Mouse (Mus musculus): ENCODE measurements around the gene Cpne4. TPM values are rescaled to one million over a fixed set of nuclear protein-coding genes. Genes with fewer than 3 reads are reported as not detected.

Cpne4 gene
- total and polyA plus RNA-seq, 3 experiments: not detected

DNA sequence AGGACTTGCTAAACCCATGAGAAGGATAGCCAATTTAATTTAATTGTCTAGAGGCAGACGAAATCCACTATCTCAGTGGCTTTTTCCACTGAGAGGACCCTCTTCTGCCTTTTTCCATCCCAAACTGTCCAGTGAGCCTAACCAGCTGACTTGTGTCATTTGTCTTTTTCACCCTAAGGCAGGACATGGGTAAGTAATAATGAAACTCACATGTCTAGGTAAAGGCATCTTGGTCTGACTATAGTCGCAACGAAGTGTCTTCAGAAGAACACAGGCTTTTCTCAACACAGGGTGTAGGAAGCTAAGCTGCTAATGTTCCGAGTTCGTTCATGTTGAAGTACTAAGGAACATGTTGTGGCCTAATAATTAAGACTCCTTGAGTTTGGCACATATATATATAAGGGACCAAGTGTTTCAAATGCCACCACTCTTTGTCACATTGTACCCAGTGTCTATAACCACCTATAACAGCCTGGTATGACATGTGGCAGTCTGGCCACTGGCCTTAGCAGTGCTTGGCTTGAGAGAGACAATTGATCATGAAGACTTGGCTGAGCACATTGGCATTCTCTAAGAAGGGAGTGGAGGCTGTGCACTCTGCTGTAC, 286.0 kb downstream of the Cpne4 start:
- Histone ChIP-seq H3K9me3 (replicated peaks; ENCODE audit: insufficient read depth, low read length) (no peaks in the 10 kb centered on the region), H3K4me1 (ENCODE audit: control insufficient read depth in 1 of 2, insufficient read depth in 2 of 2, low read length in 2 of 2) (no peaks in the 10 kb centered on the region), H3K27ac (ENCODE audit: control insufficient read depth, low read depth, low read length) (no peak overlapping the region), H3K79me2 (ENCODE audit: control insufficient read depth, insufficient read depth, low read length, poor library complexity) (no peaks in the 10 kb centered on the region), H3K9ac (ENCODE audit: control insufficient read depth, low read depth, low read length, poor library complexity, severe bottlenecking) (no peak overlapping the region), H3K36me3 (ENCODE audit: control insufficient read depth in 1 of 2, insufficient read depth in 2 of 2, low read length in 2 of 2) (no peaks in the 10 kb centered on the region), H3K4me3 (ENCODE audit: control insufficient read depth in 1 of 2, insufficient read depth in 1 of 2, low read depth in 2 of 2, low read length in 2 of 2) (no peak overlapping the region), H3K27me3 (ENCODE audit: control insufficient read depth in 1 of 2, insufficient read depth in 2 of 2, low read length in 2 of 2) (no peaks in the 10 kb centered on the region)
- DNase-seq (ENCODE audit: low read depth, low spot score): no peak
- TF ChIP-seq CHD1 (IDR thresholded peaks at IDR 0.05; ENCODE audit: low read depth, low read length) (no peak), POLR2AphosphoS2 (IDR thresholded peaks at IDR 0.05; ENCODE audit: low read length) (no peak), RAD21 (IDR thresholded peaks at IDR 0.05; ENCODE audit: low read depth, low read length) (no peak), MYB (IDR thresholded peaks at IDR 0.05; ENCODE audit: low read depth, low read length) (no peak), SMC3 (IDR thresholded peaks at IDR 0.05; ENCODE audit: low read depth, low read length) (no peak), CTCF (IDR thresholded peaks at IDR 0.05 in 2 of 3, conservative IDR thresholded peaks at IDR 0.05 in 1 of 3; ENCODE audit: control insufficient read depth in 1 of 3, insufficient read depth in 1 of 3, low read depth in 2 of 3, low read length in 3 of 3, poor library complexity in 1 of 3, severe bottlenecking in 1 of 3) (no peak), E2F4 (IDR thresholded peaks at IDR 0.05; ENCODE audit: borderline replicate concordance, low read depth, low read length) (no peak), ZC3H11A (IDR thresholded peaks at IDR 0.05; ENCODE audit: low read depth, low read length) (no peak), ZMIZ1 (IDR thresholded peaks at IDR 0.05; ENCODE audit: low read depth, low read length) (no peak), TAL1 (IDR thresholded peaks at IDR 0.05; ENCODE audit: low read length) (no peak), ELF1 (IDR thresholded peaks at IDR 0.05; ENCODE audit: low read depth, low read length) (no peak), MAFK (IDR thresholded peaks at IDR 0.05; ENCODE audit: borderline replicate concordance, low read depth, low read length) (no peak), POLR2A (IDR thresholded peaks at IDR 0.05; ENCODE audit: control insufficient read depth in 1 of 2, insufficient read depth in 1 of 2, low read depth in 1 of 2, low read length in 2 of 2, poor library complexity in 1 of 2) (no peak), RCOR1 (IDR thresholded peaks at IDR 0.05; ENCODE audit: low read depth, low read length) (no peak), TBP (IDR thresholded peaks at IDR 0.05; ENCODE audit: low read depth, low read length) (no peak)

DNA sequence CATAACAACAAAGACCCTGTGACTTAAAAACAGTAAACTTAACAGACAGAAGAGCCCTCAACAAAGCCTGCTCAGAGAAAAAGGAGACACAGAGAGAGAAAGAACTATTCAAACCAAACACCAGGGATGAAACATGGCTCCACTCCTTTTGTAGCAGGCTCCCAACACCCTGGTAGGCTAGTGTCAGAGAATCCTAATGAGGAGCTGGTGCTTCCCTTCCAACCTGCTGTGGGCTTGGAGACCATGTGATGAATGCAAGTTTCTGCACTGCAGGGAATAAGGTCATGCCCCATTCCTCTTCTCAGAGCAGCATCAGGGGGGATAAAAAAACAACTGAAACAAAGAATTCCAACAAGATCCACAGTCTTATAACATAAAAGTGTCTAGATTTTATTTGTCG, 290.8 kb downstream of the Cpne4 start:
- no peaks in the 10 kb centered on the region for H3K4me1 ChIP-seq (ENCODE audit: control insufficient read depth in 1 of 2, insufficient read depth in 2 of 2, low read length in 2 of 2)
- H3K27ac ChIP-seq (ENCODE audit: control insufficient read depth, low read depth, low read length): no peak overlapping the region
- no peak for DNase-seq (ENCODE audit: low read depth, low spot score)
- no peaks in the 10 kb centered on the region for H3K9me3 ChIP-seq (replicated peaks; ENCODE audit: insufficient read depth, low read length)
- no peaks in the 10 kb centered on the region for H3K36me3 ChIP-seq (ENCODE audit: control insufficient read depth in 1 of 2, insufficient read depth in 2 of 2, low read length in 2 of 2)
- TF ChIP-seq TCF12 (IDR thresholded peaks at IDR 0.05; ENCODE audit: low read depth, low read length): no peak
- TF ChIP-seq ELF1 (IDR thresholded peaks at IDR 0.05; ENCODE audit: low read depth, low read length): no peak
- no peak overlapping the region for H3K9ac ChIP-seq (ENCODE audit: control insufficient read depth, low read depth, low read length, poor library complexity, severe bottlenecking)
- H3K79me2 ChIP-seq (ENCODE audit: control insufficient read depth, insufficient read depth, low read length, poor library complexity): no peaks in the 10 kb centered on the region
- no peak overlapping the region for H3K4me3 ChIP-seq (ENCODE audit: control insufficient read depth in 1 of 2, insufficient read depth in 1 of 2, low read depth in 2 of 2, low read length in 2 of 2)
- H3K27me3 ChIP-seq (ENCODE audit: control insufficient read depth in 1 of 2, insufficient read depth in 2 of 2, low read length in 2 of 2): no peaks in the 10 kb centered on the region

DNA sequence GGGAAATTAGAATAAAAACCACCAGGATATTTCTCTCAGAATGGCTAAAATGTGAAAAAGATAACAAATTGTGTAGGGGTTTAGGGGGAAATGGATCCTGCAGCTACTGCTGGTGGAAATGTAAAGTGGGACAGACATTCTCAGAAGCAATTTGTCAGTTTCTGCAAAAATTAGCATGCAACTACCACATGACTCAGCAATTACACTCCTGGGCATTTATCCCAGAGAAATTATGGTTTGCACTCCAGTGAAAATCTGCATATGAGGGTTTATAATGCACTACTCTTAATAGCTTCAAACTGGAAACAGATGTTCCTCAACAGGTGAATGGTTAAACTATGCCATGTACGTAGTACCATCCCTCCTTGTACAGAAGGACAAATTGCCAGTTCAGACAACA, 294.2 kb downstream of the Cpne4 start:
- Histone ChIP-seq H3K4me3 (ENCODE audit: control insufficient read depth in 1 of 2, insufficient read depth in 1 of 2, low read depth in 2 of 2, low read length in 2 of 2) (no peak overlapping the region), H3K27me3 (ENCODE audit: control insufficient read depth in 1 of 2, insufficient read depth in 2 of 2, low read length in 2 of 2) (no peaks in the 10 kb centered on the region), H3K9ac (ENCODE audit: control insufficient read depth, low read depth, low read length, poor library complexity, severe bottlenecking) (no peak overlapping the region), H3K79me2 (ENCODE audit: control insufficient read depth, insufficient read depth, low read length, poor library complexity) (no peaks in the 10 kb centered on the region), H3K27ac (ENCODE audit: control insufficient read depth, low read depth, low read length) (no peak overlapping the region), H3K9me3 (replicated peaks; ENCODE audit: insufficient read depth, low read length) (no peaks in the 10 kb centered on the region), H3K36me3 (ENCODE audit: control insufficient read depth in 1 of 2, insufficient read depth in 2 of 2, low read length in 2 of 2) (no peaks in the 10 kb centered on the region), H3K4me1 (ENCODE audit: control insufficient read depth in 1 of 2, insufficient read depth in 2 of 2, low read length in 2 of 2) (no peaks in the 10 kb centered on the region)
- DNase-seq (ENCODE audit: low read depth, low spot score): no peak
- TF ChIP-seq TCF12 (IDR thresholded peaks at IDR 0.05; ENCODE audit: low read depth, low read length): no peak
- TF ChIP-seq GABPA (IDR thresholded peaks at IDR 0.05; ENCODE audit: low read depth, low read length): no peak
- TF ChIP-seq SMC3 (IDR thresholded peaks at IDR 0.05; ENCODE audit: low read depth, low read length): no peak
- no peak for TF ChIP-seq BHLHE40 (IDR thresholded peaks at IDR 0.05; ENCODE audit: borderline replicate concordance, low read depth, low read length)
- TF ChIP-seq RAD21 (IDR thresholded peaks at IDR 0.05; ENCODE audit: low read depth, low read length): no peak
- no peak for TF ChIP-seq CHD2 (IDR thresholded peaks at IDR 0.05; ENCODE audit: low read length)
- TF ChIP-seq EP300 (IDR thresholded peaks at IDR 0.05; ENCODE audit: low read depth in 1 of 2, low read length in 2 of 2): no peak
- TF ChIP-seq CTCF (IDR thresholded peaks at IDR 0.05 in 2 of 3, conservative IDR thresholded peaks at IDR 0.05 in 1 of 3; ENCODE audit: control insufficient read depth in 1 of 3, insufficient read depth in 1 of 3, low read depth in 2 of 3, low read length in 3 of 3, poor library complexity in 1 of 3, severe bottlenecking in 1 of 3): no peak
- no peak for TF ChIP-seq ETS1 (IDR thresholded peaks at IDR 0.05; ENCODE audit: low read depth, low read length)
- no peak for TF ChIP-seq USF1 (IDR thresholded peaks at IDR 0.05; ENCODE audit: low read depth, low read length)
- no peak for TF ChIP-seq POLR2AphosphoS2 (IDR thresholded peaks at IDR 0.05; ENCODE audit: low read length)
- TF ChIP-seq TAL1 (IDR thresholded peaks at IDR 0.05; ENCODE audit: low read length): no peak
- no peak for TF ChIP-seq MXI1 (IDR thresholded peaks at IDR 0.05; ENCODE audit: low read depth, low read length)
- TF ChIP-seq HCFC1 (IDR thresholded peaks at IDR 0.05; ENCODE audit: low read depth, low read length): no peak
- no peak for TF ChIP-seq MAFK (IDR thresholded peaks at IDR 0.05; ENCODE audit: borderline replicate concordance, low read depth, low read length)
- TF ChIP-seq MAZ (IDR thresholded peaks at IDR 0.05; ENCODE audit: low read depth, low read length): no peak
- no peak for TF ChIP-seq ZMIZ1 (IDR thresholded peaks at IDR 0.05; ENCODE audit: low read depth, low read length)

All from MEL (cell line).